Mouse (Mus musculus) hindbrain, embryonic 16.5 days (tissue): ENCODE results near the gene Hpca. TPM values are rescaled to one million over a fixed set of nuclear protein-coding genes. Genes with fewer than 3 reads are reported as not detected.

Experiments used
- ATAC-seq: fragments of 200-750 bp; cut with Nextera tagmentation; 2 replicates; pipeline ENCODE4 v1.8.0; 2017; ENCODE audit warnings: moderate TSS enrichment, moderate library complexity
- H3K27ac ChIP-seq: fragments of 300-500 bp; sonication (generic); 2 replicates; pipeline ENCODE4 v1.5.1; 2014; ENCODE audit warnings: low read depth, mild to moderate bottlenecking, control low read depth, low read length, moderate library complexity
- H3K27me3 ChIP-seq: fragments of 300-500 bp; sonication (generic); replicated peaks from 2 replicates; pipeline ENCODE4 v1.6.1; 2014; ENCODE audit warnings: low read length; ENCODE audit not compliant: control insufficient read depth, insufficient read depth
- H3K36me3 ChIP-seq: fragments of 300-500 bp; sonication (generic); 2 replicates; pipeline ENCODE4 v1.6.1; 2014; ENCODE audit warnings: mild to moderate bottlenecking, low read length, moderate library complexity, mixed read lengths; ENCODE audit not compliant: control insufficient read depth, insufficient read depth
- H3K4me1 ChIP-seq: fragments of 300-500 bp; sonication (generic); 2 replicates; pipeline ENCODE4 v1.6.1; 2014; ENCODE audit warnings: low read depth, low read length; ENCODE audit not compliant: control insufficient read depth, insufficient read depth
- H3K4me2 ChIP-seq: fragments of 300-500 bp; sonication (generic); 2 replicates; pipeline ENCODE4 v1.6.1; 2014; ENCODE audit warnings: mild to moderate bottlenecking, low read length, control low read depth, moderate library complexity
- H3K4me3 ChIP-seq: fragments of 300-500 bp; sonication (generic); 2 replicates; pipeline ENCODE4 v1.5.1; 2014; ENCODE audit warnings: mild to moderate bottlenecking, low read length, control low read depth, moderate library complexity
- H3K9ac ChIP-seq: fragments of 300-500 bp; sonication (generic); 2 replicates; pipeline ENCODE4 v1.6.1; 2014; ENCODE audit warnings: low read depth, mild to moderate bottlenecking, control low read depth, low read length, moderate library complexity
- H3K9me3 ChIP-seq: fragments of 300-500 bp; sonication (generic); 2 replicates; pipeline ENCODE4 v1.6.1; 2014; ENCODE audit warnings: mild to moderate bottlenecking, low read length, moderate library complexity; ENCODE audit not compliant: control insufficient read depth
- WGBS: fragments of 180-500 bp; shearing (Covaris S2); extraction: QIAGEN DNeasy Blood & Tissue Kit; methylation state at CpG from one replicate; pipeline ENCODE4 v1.1.7; 2014; 5-methylcytosine and 5-hydroxymethylcytosine counted together
- polyA plus RNA-seq: library from polyadenylated mRNA; unstranded; fragments of >200 nt; fragmentation: Nextera tagmentation; extraction: Ambion mirVana; gene quantifications from 2 replicates; pipeline ENCODE4 v1.2.1, GENCODE M21; 2015

Gene Hpca
- polyA plus RNA-seq, 1 experiment from 2014 or later = 199 TPM

DNA sequence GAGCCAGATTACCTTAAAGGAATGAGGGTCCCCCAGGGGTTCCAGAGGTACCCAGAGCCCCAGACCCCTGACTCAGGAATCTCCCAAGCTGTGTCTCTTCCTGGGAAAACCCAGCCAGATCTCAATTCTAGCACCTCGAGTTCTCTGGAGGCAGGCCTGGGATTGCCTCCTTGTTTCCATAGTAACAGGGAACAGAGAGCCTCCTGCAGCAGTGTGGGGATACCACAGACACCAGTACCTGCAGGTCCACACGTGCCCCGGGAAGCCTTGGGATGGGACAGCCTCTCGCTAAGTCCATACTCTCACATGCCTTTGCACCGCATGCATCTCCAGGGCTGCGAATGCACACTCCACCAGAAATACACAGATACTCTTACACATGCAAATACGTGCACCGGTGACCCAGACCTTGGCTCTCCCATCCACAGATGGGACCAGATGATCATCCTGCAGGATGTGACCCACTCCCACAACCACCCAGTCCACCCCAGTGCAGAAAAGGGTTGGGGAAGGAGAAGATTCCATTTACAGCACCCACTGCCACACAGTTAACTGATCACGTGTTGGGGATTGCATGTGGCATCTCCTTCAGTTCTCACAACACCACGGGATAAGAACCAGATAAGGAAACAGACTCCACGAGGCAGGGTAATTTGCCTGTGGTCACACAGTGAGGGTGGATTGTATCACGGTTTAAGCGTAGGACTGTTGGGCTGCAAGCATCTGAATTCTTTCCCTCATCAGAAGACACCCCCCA, 6.9 kb upstream of the Hpca start:
- H3K4me1 ChIP-seq = peaks cover 33% of the 10 kb centered on the region
- WGBS = 50% methylated on average over 13 of the region's 13 CpGs
- no peak overlapping the region for H3K9ac ChIP-seq
- H3K4me2 ChIP-seq = no peak overlapping the region
- H3K4me3 ChIP-seq = no peak overlapping the region
- no peak overlapping the region for H3K27ac ChIP-seq
- no peak for ATAC-seq
- H3K36me3 ChIP-seq = no peaks in the 10 kb centered on the region
- H3K9me3 ChIP-seq = no peaks in the 10 kb centered on the region
- peaks cover 3% of the 10 kb centered on the region for H3K27me3 ChIP-seq

DNA sequence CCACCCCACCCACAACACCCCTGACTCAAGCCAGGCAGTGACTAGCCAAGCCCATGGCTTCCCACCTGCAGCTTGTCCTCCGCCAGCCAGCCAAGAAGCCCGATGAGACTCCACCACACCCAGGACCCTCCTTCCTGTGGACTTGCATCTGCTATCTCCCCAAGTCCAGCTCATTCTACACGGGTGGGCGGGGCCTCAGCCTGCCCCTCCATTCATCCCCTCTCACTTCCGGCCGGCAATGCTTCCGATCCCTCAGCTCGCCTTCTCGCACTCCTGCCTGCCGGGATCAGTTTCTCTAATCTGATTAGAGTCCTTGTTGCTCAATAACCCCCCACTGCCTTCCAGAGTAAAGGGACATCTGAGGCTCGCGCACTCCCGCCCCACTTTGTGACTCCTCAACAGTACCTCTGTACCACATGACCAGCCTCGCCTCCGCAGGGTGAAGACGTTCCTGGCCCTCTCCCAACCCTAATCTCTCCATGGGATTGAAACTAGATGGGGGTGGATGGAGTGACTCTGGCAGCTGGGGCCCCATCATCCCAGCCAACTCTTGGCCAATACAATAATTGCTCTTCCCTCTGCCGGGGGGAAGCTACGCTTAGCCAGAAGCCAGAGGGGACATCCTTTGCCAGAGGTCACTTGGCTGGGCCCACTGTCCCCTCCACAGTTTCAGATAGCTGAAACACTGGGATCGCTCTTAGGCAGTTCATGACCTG, 4.1 kb upstream of the Hpca start:
- Histone ChIP-seq H3K27ac (peak overlapping the region; percentile 72), H3K9me3 (no peaks in the 10 kb centered on the region), H3K4me3 (peak overlapping the region; percentile 19), H3K36me3 (no peaks in the 10 kb centered on the region), H3K9ac (0 out of 2 replicates have a peak overlapping the region, but pooled peaks have one; percentile 27), H3K4me2 (peak overlapping the region; percentile 49), H3K27me3 (peaks cover 6% of the 10 kb centered on the region), H3K4me1 (peaks cover 44% of the 10 kb centered on the region)
- WGBS = 11% methylated on average over 19 of the region's 19 CpGs
- peak; percentile 11; the same call in 1 of the 2 replicates for ATAC-seq

DNA sequence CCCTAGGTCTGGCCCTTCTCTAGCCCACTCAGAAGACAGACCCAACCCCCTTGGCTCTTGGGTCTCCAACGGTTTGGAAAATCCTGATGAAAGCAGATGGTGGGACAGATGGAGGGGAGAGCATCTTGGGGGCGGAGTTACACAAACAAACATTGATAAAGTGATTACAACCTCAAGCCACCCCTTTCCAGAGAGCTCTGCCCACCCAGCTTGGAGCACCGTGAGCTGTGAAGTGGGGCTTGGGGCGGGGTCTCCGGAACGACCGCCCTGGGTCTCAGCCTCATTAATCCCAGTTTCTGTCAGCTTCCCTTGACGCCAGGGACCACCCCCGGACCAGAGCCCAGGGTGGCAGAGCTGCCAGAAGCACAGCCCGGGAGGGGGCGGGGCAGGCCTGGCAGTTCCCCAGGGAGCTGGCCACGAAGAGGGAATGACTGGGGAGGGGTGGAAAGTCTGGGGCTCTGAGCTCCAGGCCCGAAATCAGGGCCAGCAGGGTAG, 2.9 kb upstream of the Hpca start:
- Histone ChIP-seq H3K27ac (peak overlapping the region; percentile 72), H3K4me1 (peaks cover 46% of the 10 kb centered on the region), H3K4me2 (peak overlapping the region; percentile 49), H3K27me3 (peaks cover 6% of the 10 kb centered on the region), H3K4me3 (no peak overlapping the region), H3K9ac (peak overlapping the region; percentile 3; the same call in 1 of the 2 replicates), H3K36me3 (no peaks in the 10 kb centered on the region), H3K9me3 (no peaks in the 10 kb centered on the region)
- ATAC-seq = peak; percentile 16; the same call in 1 of the 2 replicates
- WGBS = 7% methylated on average over 13 of the region's 13 CpGs

DNA sequence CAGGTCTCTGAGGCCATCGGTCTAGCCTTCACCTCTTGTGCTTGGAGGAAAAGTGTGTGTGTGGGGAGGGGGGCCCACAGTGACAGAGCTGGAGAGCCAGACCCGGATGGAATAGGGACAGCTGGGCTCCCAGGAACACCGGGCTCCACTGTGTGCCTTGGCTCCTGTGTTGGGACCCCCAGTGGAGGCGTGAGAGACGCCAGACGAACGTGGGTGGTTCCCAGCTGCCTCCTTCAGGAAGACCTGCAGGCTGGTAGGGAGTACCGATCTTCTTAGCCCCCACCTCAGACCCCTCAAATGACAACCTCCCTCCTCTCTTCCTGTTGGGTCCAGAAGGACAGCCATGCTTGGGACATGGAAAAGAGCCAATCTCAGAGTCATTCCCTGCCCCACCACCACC, 883 bp upstream of the Hpca start:
- 45% methylated on average over 8 of the region's 8 CpGs for WGBS
- Histone ChIP-seq H3K36me3 (no peaks in the 10 kb centered on the region), H3K4me2 (no peak overlapping the region; the same call in 1 of the 2 replicates), H3K4me1 (peaks cover 33% of the 10 kb centered on the region), H3K9ac (no peak overlapping the region), H3K9me3 (no peaks in the 10 kb centered on the region), H3K27ac (no peak overlapping the region), H3K27me3 (peaks cover 6% of the 10 kb centered on the region), H3K4me3 (no peak overlapping the region)
- ATAC-seq = no peak

DNA sequence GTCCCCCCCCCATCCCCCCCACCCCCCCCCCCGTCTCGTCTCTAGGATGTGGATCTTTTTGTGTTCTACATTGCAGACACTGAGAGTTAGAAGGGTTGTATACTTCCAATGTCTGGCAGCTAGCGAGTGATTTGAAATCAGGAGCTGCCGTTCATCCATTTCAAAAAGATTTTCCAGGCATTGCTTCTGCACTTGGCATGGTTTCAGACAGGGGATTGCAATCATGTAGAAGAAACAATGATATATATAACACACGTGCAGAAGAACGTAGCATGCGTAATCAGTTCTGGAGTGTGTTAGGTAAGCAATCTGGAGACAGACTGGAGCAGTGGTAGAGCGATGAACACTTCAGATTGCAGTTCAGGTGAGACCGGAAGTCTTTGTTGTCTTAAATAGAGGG, 271 bp upstream of the Hpca start:
- Histone ChIP-seq H3K9ac (no peak overlapping the region), H3K27ac (no peak overlapping the region), H3K27me3 (peaks cover 6% of the 10 kb centered on the region), H3K4me2 (peak overlapping the region; percentile 93; the same call in 1 of the 2 replicates), H3K4me1 (peaks cover 33% of the 10 kb centered on the region), H3K4me3 (no peak overlapping the region; the same call in 1 of the 2 replicates), H3K36me3 (no peaks in the 10 kb centered on the region), H3K9me3 (no peaks in the 10 kb centered on the region)
- WGBS = 32% methylated on average over 9 of the region's 9 CpGs
- no peak for ATAC-seq

DNA sequence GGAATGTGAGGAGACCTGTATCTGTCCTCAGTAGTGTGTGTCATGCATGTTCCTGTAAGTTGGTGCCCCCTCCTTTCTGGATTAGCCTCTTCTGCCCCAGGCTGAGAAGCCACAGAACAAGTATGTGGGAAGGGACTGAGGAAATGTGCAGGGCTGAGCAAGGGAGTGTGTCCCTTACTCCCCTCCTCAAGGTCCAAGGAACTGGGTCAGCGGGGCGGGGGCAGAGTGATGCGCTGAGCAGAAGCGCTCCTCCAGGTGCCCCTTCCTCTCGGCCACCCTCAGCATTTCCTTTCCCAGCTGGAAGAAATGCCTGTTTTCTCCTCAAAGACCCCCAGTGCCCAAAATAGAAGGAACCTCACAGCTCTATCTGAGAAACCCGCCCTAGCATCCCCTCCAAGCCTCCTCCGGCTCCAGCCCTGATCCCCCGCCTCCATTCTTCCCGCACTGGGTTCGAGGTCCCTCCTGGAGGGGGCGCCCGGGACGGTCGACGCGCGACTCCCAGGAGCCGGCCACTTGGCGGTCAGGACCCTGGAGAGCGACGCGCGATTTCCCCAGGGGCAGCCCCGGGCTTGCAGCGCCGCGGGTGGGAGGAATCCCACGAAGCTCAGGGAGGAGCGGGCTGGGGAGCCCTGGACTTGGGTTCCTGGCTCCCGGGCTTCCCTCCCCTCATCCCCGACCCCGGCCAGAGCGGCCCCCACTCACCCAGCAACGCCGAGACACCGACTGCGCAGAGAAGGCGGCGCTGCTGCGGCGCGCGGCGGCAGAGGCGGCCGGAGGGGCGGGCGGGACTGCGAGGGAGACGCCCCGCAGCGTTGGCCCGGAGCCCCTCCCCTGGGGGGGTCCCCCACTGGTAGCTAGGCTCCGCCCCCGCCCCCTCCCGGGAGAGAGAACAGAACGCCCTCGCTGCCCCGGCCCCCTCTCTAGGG, 1.1 kb downstream of the Hpca start:
- H3K27me3 ChIP-seq = peaks cover 6% of the 10 kb centered on the region
- H3K27ac ChIP-seq = peak overlapping the region; percentile 68
- H3K4me2 ChIP-seq = peak overlapping the region; percentile 93
- H3K4me3 ChIP-seq = peak overlapping the region; percentile 67
- H3K36me3 ChIP-seq = no peaks in the 10 kb centered on the region
- no peaks in the 10 kb centered on the region for H3K9me3 ChIP-seq
- peaks cover 28% of the 10 kb centered on the region for H3K4me1 ChIP-seq
- 1% methylated on average over 51 of the region's 59 CpGs for WGBS
- peak overlapping the region; percentile 88 for H3K9ac ChIP-seq
- peak; percentile 52; the same call in 1 of the 2 replicates for ATAC-seq

DNA sequence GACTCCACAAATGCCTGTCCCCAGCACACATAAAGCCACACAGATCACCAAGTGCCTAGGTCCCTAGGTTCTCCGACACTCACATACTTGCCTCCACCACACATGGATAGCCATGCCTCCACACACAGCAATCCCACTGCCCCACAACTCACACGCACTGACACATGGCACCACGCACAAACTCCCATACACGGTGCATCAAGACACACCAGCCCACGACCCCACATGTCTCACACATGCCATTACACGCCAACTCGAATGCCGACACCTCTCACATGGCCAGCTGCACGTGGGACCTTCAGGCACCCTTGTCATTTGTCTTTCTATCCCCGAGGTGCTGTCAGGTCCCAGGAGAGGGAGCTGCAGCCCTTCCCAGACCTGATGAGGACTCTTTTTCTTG, 2.1 kb downstream of the Hpca start:
- H3K4me3 ChIP-seq = peak overlapping the region; percentile 67; the same call in 1 of the 2 replicates
- no peaks in the 10 kb centered on the region for H3K9me3 ChIP-seq
- H3K27ac ChIP-seq = no peak overlapping the region
- no peak for ATAC-seq
- H3K36me3 ChIP-seq = no peaks in the 10 kb centered on the region
- H3K4me2 ChIP-seq = peak overlapping the region; percentile 93
- H3K9ac ChIP-seq = no peak overlapping the region
- WGBS = 67% methylated on average over 10 of the region's 10 CpGs
- H3K4me1 ChIP-seq = peaks cover 19% of the 10 kb centered on the region
- 0 out of 2 replicates have a peak, but pooled peaks cover 3% of the 10 kb centered on the region for H3K27me3 ChIP-seq

DNA sequence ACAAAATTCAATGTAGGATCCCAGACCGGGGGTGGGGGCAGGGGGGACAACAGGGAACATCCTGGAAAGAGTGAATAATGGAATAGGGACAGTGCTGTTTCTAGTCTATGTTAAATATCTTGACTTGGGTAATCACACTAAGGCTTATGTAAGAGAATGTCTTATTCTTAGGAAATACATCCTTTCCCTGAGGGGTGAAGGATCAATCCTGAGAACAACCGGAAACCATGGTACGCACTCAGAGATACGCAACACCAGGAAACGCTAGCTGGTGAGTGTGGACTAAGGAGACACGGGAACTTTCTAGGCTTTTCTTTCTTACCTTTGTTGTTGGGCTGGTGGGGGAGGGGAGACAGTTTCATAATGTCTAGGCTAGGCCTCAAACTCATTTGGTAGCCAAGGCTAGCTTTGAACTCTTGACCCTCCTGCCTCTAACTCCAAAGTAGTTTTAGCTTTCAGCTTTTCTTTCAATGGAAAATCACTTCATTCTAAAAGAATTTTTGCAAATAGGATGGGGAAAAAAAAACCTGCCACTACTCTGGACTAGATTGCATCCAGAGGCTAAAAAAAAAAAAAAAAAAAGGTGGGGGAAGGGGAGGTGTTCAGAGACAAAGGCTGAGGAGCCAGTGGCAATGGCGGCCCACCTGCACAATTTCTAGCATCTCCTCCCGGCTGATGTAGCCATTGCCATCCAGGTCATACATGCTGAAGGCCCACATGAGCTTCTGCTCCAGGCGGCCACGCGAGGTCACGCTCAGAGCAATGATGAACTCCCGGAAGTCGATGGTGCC, 3.9 kb downstream of the Hpca start:
- Histone ChIP-seq H3K27ac (no peak overlapping the region), H3K36me3 (no peaks in the 10 kb centered on the region), H3K27me3 (no peaks in the 10 kb centered on the region), H3K4me1 (peaks cover 21% of the 10 kb centered on the region), H3K9me3 (no peaks in the 10 kb centered on the region), H3K4me3 (no peak overlapping the region), H3K9ac (no peak overlapping the region), H3K4me2 (no peak overlapping the region)
- whole genome bisulfite sequencing = 88% methylated on average over 14 of the region's 14 CpGs
- ATAC-seq = no peak
